Mouse (Mus musculus) mature B cell (primary cell): ENCODE measurements around the gene Mcrip2.

Experiments used
- in situ Hi-C: fragments of 300-500 bp; cut with MboI; formaldehyde crosslinking; loops from 2 replicates; pipeline ENCODE4 v1.14.3; 2019

Mcrip2 gene

GRCm38 (mm10) chr17:25865288-25865687, 3.3 kb downstream of the Mcrip2 start:
- in situ Hi-C loops = no loop called here

- in situ Hi-C loops = no loop called here
Observed at GRCm38 (mm10) chr17:25864311-25864710, 4.3 kb downstream of the Mcrip2 start.

GRCm38 (mm10) chr17:25863681-25864080, 4.9 kb downstream of the Mcrip2 start:
- in situ Hi-C loops = no loop called here

GRCm38 (mm10) chr17:25861704-25862612, 6.6 kb downstream of the Mcrip2 start:
- in situ Hi-C loops = no loop called here

GRCm38 (mm10) chr17:25860832-25861703, 7.5 kb downstream of the Mcrip2 start, which contains the start of gene Wdr90:
Gene Wdr90 (minus strand): TSS chr17:25861501.
- in situ Hi-C loops = no loop called here

GRCm38 (mm10) chr17:25860229-25860628, 8.3 kb downstream of the Mcrip2 start:
- in situ Hi-C loops = no loop called here

GRCm38 (mm10) chr17:25844396-25844901, 24.1 kb downstream of the Mcrip2 start, which contains the start of gene Rhot2:
Gene Rhot2 (minus strand): TSS chr17:25844851.
- in situ Hi-C loops = no loop called here

- in situ Hi-C loops = no loop called here
Observed at GRCm38 (mm10) chr17:25843636-25844395, 24.7 kb downstream of the Mcrip2 start.

GRCm38 (mm10) chr17:25843122-25843521, 25.4 kb downstream of the Mcrip2 start:
- in situ Hi-C loops = no loop called here

- in situ Hi-C loops = no loop called here
Observed at GRCm38 (mm10) chr17:25842509-25842908, 26.1 kb downstream of the Mcrip2 start.

- in situ Hi-C loops = no loop called here
Observed at GRCm38 (mm10) chr17:25841117-25841880, 27.3 kb downstream of the Mcrip2 start, which contains the start of gene Gm20683. Gene Gm20683 (minus strand): TSS chr17:25841763.

GRCm38 (mm10) chr17:25840519-25840918, 28.0 kb downstream of the Mcrip2 start:
- in situ Hi-C loops = no loop called here

- in situ Hi-C loops = no loop called here
Observed at GRCm38 (mm10) chr17:25839455-25840235, 28.9 kb downstream of the Mcrip2 start.

GRCm38 (mm10) chr17:25838904-25839303, 29.7 kb downstream of the Mcrip2 start:
- in situ Hi-C loops = no loop called here

- in situ Hi-C loops = no loop called here
Observed at GRCm38 (mm10) chr17:25837533-25837932, 31.0 kb downstream of the Mcrip2 start.

- in situ Hi-C loops = no loop called here
Observed at GRCm38 (mm10) chr17:25837076-25837410, 31.5 kb downstream of the Mcrip2 start, which contains the start of gene Rhbdl1. Gene Rhbdl1 (minus strand): TSS chr17:25837295.

GRCm38 (mm10) chr17:25836397-25837075, 32.0 kb downstream of the Mcrip2 start:
- in situ Hi-C loops = no loop called here

GRCm38 (mm10) chr17:25835816-25836215, 32.7 kb downstream of the Mcrip2 start:
- in situ Hi-C loops = no loop called here

- in situ Hi-C loops = no loop called here
Observed at GRCm38 (mm10) chr17:25835301-25835700, 33.3 kb downstream of the Mcrip2 start.
